Comparison of ENCODE assay signal across 9 mouse cellular contexts in the genomic region with DNA sequence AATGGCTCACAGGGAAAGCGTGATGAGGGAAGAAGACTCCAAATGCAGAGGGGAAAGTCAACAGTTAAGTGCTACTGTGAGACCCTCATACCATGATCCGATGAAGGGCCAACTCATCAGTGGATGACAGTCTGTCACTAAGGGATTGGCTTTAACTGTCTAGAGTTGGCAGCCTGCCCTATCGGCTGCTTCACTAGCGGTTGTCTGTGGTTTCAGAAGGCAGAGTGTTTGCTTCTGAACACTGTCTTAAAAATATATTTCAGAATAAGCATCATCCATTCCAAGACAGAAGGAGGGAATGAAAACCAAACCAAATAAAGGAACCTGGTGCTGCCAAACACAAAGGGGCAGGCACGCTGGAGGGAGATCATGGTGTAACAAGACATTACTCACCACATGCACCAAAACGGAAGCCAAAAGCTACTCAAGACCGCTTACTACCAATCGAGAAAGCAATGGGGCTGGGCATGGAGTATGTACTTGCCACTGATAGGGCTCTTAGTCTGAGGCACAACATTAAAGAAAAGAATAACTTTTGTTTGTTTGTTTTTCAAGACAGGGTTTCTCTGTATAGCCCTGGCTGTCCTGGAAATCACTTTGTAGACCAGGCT. TPM values are rescaled to one million over a fixed set of nuclear protein-coding genes. Genes with fewer than 3 reads are reported as not detected.
A peak's percentile ranks its signal among the peaks of the same experiment; 100 is the strongest.
DNase-seq lines count a peak whose midpoint lies in the region; ATAC-seq lines count a peak whose summit lies in the region.
"Had no signal": no experiment of that assay in that cellular context is flagged by ENCODE, and none has a peak within 500 bp of the region (broad histone marks: within the 10 kb centered on the region; RNA-seq: fewer than 3 reads in every experiment).

No protein-coding gene starts in this region.

- peak; percentile 24 for DNase-seq in retina, postnatal 1 day
- DNase-seq in retina, embryonic 14.5 days (ENCODE audit: low spot score), result no peak
- peak; percentile 31 for DNase-seq in induced T-regulatory cell, adult 2 months (ENCODE audit: low read depth)
- no peak for DNase-seq in spleen, adult 18-20 months
- DNase-seq in heart, adult 11 months, result no peak
- DNase-seq in heart, postnatal 25 days (ENCODE audit: low spot score), result no peak

- H3K9me3 ChIP-seq in heart, embryonic 13.5 days, result no peaks in the 10 kb centered on the region
- H3K9me3 ChIP-seq in heart, embryonic 11.5 days (replicated peaks; ENCODE audit: control insufficient read depth, low read length), result no peaks in the 10 kb centered on the region
- H3K9me3 ChIP-seq: heart, embryonic 15.5 days had no signal

- peak overlapping the region; percentile 28; the same call in 1 of the 2 replicates for H3K9ac ChIP-seq in heart, embryonic 13.5 days
- no peak overlapping the region for H3K9ac ChIP-seq in heart, embryonic 11.5 days (ENCODE audit: low read depth, low read length)
- H3K9ac ChIP-seq: heart, embryonic 15.5 days had no signal

- H3K4me2 ChIP-seq in heart, embryonic 13.5 days, result no peak overlapping the region
- H3K4me2 ChIP-seq in heart, embryonic 11.5 days, result no peak overlapping the region
- H3K4me2 ChIP-seq: heart, embryonic 15.5 days had no signal

- H3K4me3 ChIP-seq in heart, embryonic 13.5 days, result no peak overlapping the region
- H3K4me3 ChIP-seq in heart, embryonic 11.5 days (ENCODE audit: low read depth, low read length), result no peak overlapping the region
- H3K4me3 ChIP-seq: heart, embryonic 15.5 days had no signal

- WGBS in heart, embryonic 13.5 days, result 59% methylated on average over 8 of the region's 8 CpGs
- WGBS in heart, embryonic 11.5 days (ENCODE audit: insufficient replicate concordance), result 75% methylated on average over 8 of the region's 8 CpGs

- no peaks in the 10 kb centered on the region for H3K36me3 ChIP-seq in heart, embryonic 13.5 days
- no peaks in the 10 kb centered on the region for H3K36me3 ChIP-seq in heart, embryonic 11.5 days (ENCODE audit: control insufficient read depth, insufficient read depth, low read length)
- H3K36me3 ChIP-seq: heart, embryonic 15.5 days had no signal

- peaks cover 61% of the 10 kb centered on the region for H3K4me1 ChIP-seq in heart, embryonic 13.5 days
- peaks cover 21% of the 10 kb centered on the region for H3K4me1 ChIP-seq in heart, embryonic 11.5 days (ENCODE audit: control insufficient read depth, insufficient read depth, low read length)

- H3K27ac ChIP-seq in heart, embryonic 13.5 days (replicated peaks), result no peak overlapping the region
- no peak overlapping the region for H3K27ac ChIP-seq in heart, embryonic 11.5 days (ENCODE audit: low read depth, low read length)
- H3K27ac ChIP-seq: heart, embryonic 15.5 days had no signal

- H3K27me3 ChIP-seq in heart, embryonic 13.5 days (replicated peaks), result no peaks in the 10 kb centered on the region
- no peaks in the 10 kb centered on the region for H3K27me3 ChIP-seq in heart, embryonic 11.5 days (ENCODE audit: control insufficient read depth, insufficient read depth, low read length)
- H3K27me3 ChIP-seq: heart, embryonic 15.5 days had no signal

- ATAC-seq in heart, embryonic 13.5 days (ENCODE audit: extremely low read depth, insufficient number of reproducible peaks, low FRiP score, low TSS enrichment), result no peak
- no peak for ATAC-seq in heart, embryonic 11.5 days (replicated peaks; ENCODE audit: insufficient number of reproducible peaks, low FRiP score, low TSS enrichment)

- intact Hi-C loops in heart, postnatal 25 days (cut with DNase I), result no loop called here

RNA-seq across cellular contexts. Expression of a gene that starts 26.6 kb away (rescaled TPM):
- polyA plus RNA-seq in heart, embryonic 13.5 days (2015; fragmentation: Nextera tagmentation; extraction: Ambion mirVana), result 27.3 and 28.8 TPM in 2 replicates
- polyA plus RNA-seq in heart, embryonic 11.5 days (2014; fragmentation: Nextera tagmentation; extraction: Ambion mirVana), result 34.5 and 35.0 TPM in 2 replicates
- total RNA-seq in heart, postnatal 25 days (2021), result 10 to 100 TPM; 49.4 to 55.3 TPM

RNA-seq across cellular contexts. Expression of a gene that starts 48.0 kb away (rescaled TPM):
- 12.7 and 16.5 TPM in 2 replicates for polyA plus RNA-seq in heart, embryonic 13.5 days (2015; fragmentation: Nextera tagmentation; extraction: Ambion mirVana)
- 8.4 and 9.5 TPM in 2 replicates for polyA plus RNA-seq in heart, embryonic 11.5 days (2014; fragmentation: Nextera tagmentation; extraction: Ambion mirVana)
- total RNA-seq in heart, postnatal 25 days (2021), result 1 to 10 TPM; 6.9 to 7.5 TPM

Comparison
In these comparisons a context has a peak if more than half of its experiments do, and no peak if none do; other contexts are left out.
1. DNase-seq: peak in retina, postnatal 1 day (single experiment) and induced T-regulatory cell, adult 2 months (single experiment); none in retina, embryonic 14.5 days (single experiment), spleen, adult 18-20 months (0 of 2), heart, adult 11 months (single experiment) and heart, postnatal 25 days (single experiment).